Mouse (Mus musculus): ENCODE results near the gene Ccl7. TPM values are rescaled to one million over a fixed set of nuclear protein-coding genes. Genes with fewer than 3 reads are reported as not detected.

Ccl7 gene
- polyA plus RNA-seq (2012; rRNA removed) = 1.9 and 2.5 TPM in 2 replicates

GRCm38 (mm10) chr11:82045471-82045870 is at the start of gene Ccl7:
Ccl7 (plus strand) TSS chr11:82045712.

GRCm38 (mm10) chr11:82035356-82035755 is 10.2 kb upstream of the Ccl7 start, which contains the start of gene Ccl2:
Ccl2 (plus strand) TSS chr11:82035571.

GRCm38 (mm10) chr11:82038535-82038934 is 7.0 kb upstream of the Ccl7 start, which contains the start of gene Gm17268:
Gm17268 (minus strand) TSS chr11:82038562.

GRCm38 (mm10) chr11:82057646-82058045 is 12.1 kb downstream of the Ccl7 start, which contains the start of gene Ccl11:
Ccl11 (plus strand) TSS chr11:82057823.

Other genes starting within 250 kb of the Ccl7 start
- 0.02 and 0.06 TPM in 2 replicates for gene 5530401A14Rik, start 185.0 kb upstream of the Ccl7 start, polyA plus RNA-seq (2012; rRNA removed)
- 12.1 and 12.9 TPM in 2 replicates for gene Asic2, start 77.3 kb upstream of the Ccl7 start, polyA plus RNA-seq (2012; rRNA removed)
- 6.3 and 12.7 TPM in 2 replicates for gene Ccl2, start 10.1 kb upstream of the Ccl7 start, polyA plus RNA-seq (2012; rRNA removed)
- not detected in 2 replicates for gene Gm17268, start 7.2 kb upstream of the Ccl7 start, polyA plus RNA-seq (2012; rRNA removed)
- 0.54 and 3.5 TPM in 2 replicates for gene Ccl11, start 12.1 kb downstream of the Ccl7 start, polyA plus RNA-seq (2012; rRNA removed)
- gene Ccl12, start 56.1 kb downstream of the Ccl7 start, polyA plus RNA-seq (2012; rRNA removed) = 9.7 and 15.1 TPM in 2 replicates
- gene Ccl8, start 69.5 kb downstream of the Ccl7 start, polyA plus RNA-seq (2012; rRNA removed) = 0.18 and 0.22 TPM in 2 replicates

All from central nervous system, embryonic 14 days (tissue).